Mouse (Mus musculus): ENCODE measurements around the gene Mmel1. TPM values are rescaled to one million over a fixed set of nuclear protein-coding genes. Genes with fewer than 3 reads are reported as not detected.

The Mmel1 gene
- polyA plus RNA-seq, 1 experiment from 2014 or later: not detected

GRCm38 (mm10) chr4:154934800-154935199 is 65.4 kb downstream of the Mmel1 start:
- DNase-seq (ENCODE audit: low spot score) (no peak), ATAC-seq (replicated peaks; ENCODE audit: low FRiP score, low TSS enrichment, low read depth) (no peak)
- H3K27me3 ChIP-seq (replicated peaks; ENCODE audit: control insufficient read depth, insufficient read depth, low read length): no peaks in the 10 kb centered on the region
- H3K27ac ChIP-seq (ENCODE audit: low read depth): no peak overlapping the region
- WGBS: 91% methylated on average over 2 of the region's 2 CpGs
- H3K4me2 ChIP-seq (ENCODE audit: low read length): no peak overlapping the region
- H3K4me1 ChIP-seq (replicated peaks; ENCODE audit: control insufficient read depth, insufficient read depth, low read length): no peaks in the 10 kb centered on the region
- H3K9me3 ChIP-seq (ENCODE audit: control insufficient read depth, low read length): no peaks in the 10 kb centered on the region
- no peak overlapping the region for H3K9ac ChIP-seq (ENCODE audit: low read length)
- H3K36me3 ChIP-seq (ENCODE audit: control insufficient read depth, insufficient read depth, low read length): no peaks in the 10 kb centered on the region
- no peak overlapping the region for H3K4me3 ChIP-seq (ENCODE audit: low read depth, low read length)

DNA sequence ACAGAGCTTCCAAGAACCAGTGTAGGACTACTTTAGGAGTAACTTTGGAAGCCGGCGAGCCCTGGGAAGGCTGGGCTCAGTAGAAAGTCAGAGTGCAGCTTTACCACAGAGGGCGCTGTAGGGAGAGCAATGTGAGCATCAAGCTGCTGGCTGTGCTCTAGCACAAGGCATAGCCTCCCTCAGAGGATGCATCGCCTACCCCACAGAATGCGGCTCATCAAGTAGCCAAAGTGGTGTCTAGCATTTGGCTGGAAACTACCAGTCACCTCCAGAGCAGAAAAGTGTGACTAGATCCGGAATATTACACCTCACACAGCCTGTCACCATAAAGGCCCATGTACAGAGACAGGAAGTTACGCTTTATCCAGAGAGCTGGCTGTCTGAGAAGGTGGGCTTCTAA is 66.4 kb downstream of the Mmel1 start:
- 73% methylated on average over 7 of the region's 7 CpGs for WGBS
- Histone ChIP-seq H3K9ac (ENCODE audit: low read length) (no peak overlapping the region), H3K27ac (ENCODE audit: low read depth) (no peak overlapping the region), H3K4me3 (ENCODE audit: low read depth, low read length) (no peak overlapping the region), H3K36me3 (ENCODE audit: control insufficient read depth, insufficient read depth, low read length) (no peaks in the 10 kb centered on the region), H3K4me1 (replicated peaks; ENCODE audit: control insufficient read depth, insufficient read depth, low read length) (no peaks in the 10 kb centered on the region), H3K4me2 (ENCODE audit: low read length) (no peak overlapping the region), H3K9me3 (ENCODE audit: control insufficient read depth, low read length) (no peaks in the 10 kb centered on the region), H3K27me3 (replicated peaks; ENCODE audit: control insufficient read depth, insufficient read depth, low read length) (no peaks in the 10 kb centered on the region)
- no peak for DNase-seq (ENCODE audit: low spot score)
- no peak for ATAC-seq (replicated peaks; ENCODE audit: low FRiP score, low TSS enrichment, low read depth)

DNA sequence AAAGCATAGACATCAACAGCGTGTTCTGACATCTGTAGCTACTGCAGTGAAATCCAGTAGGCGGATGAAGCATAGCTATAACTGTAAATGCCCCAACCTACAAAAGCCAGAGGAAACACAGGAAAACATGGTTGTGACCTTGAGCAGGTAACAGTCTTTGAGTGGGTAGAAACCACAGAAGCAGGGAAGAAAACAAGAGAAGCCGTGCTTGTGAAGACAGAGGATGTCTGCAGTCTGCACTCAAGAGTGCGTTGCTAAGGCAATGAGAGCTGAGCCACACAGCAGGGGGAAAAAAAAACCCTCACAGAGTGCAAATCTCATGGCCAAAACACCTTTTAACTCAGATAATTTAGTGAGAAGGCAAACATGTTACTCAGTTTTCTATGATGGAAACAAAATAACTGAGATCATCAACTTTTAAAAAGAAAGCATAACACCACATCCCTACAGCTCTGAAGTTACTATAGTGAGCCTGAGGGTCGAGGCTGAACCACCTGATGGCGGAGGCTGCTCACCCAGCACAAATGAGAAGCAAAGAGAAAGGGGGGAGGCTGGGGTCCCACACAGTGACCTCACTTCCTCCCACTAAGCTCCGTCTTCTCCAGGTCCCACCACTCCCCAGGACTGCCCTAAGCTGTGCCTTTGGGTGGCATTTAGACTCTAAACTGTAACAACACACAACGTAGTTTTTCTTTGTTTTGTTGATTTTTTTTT is 67.3 kb downstream of the Mmel1 start:
- DNase-seq (ENCODE audit: low spot score) (no peak), ATAC-seq (replicated peaks; ENCODE audit: low FRiP score, low TSS enrichment, low read depth) (no peak)
- Histone ChIP-seq H3K4me2 (ENCODE audit: low read length) (no peak overlapping the region), H3K36me3 (ENCODE audit: control insufficient read depth, insufficient read depth, low read length) (no peaks in the 10 kb centered on the region), H3K4me1 (replicated peaks; ENCODE audit: control insufficient read depth, insufficient read depth, low read length) (no peaks in the 10 kb centered on the region), H3K4me3 (ENCODE audit: low read depth, low read length) (no peak overlapping the region), H3K27me3 (replicated peaks; ENCODE audit: control insufficient read depth, insufficient read depth, low read length) (no peaks in the 10 kb centered on the region), H3K27ac (ENCODE audit: low read depth) (no peak overlapping the region), H3K9ac (ENCODE audit: low read length) (no peak overlapping the region), H3K9me3 (ENCODE audit: control insufficient read depth, low read length) (no peaks in the 10 kb centered on the region)
- 72% methylated on average over 8 of the region's 8 CpGs for WGBS

DNA sequence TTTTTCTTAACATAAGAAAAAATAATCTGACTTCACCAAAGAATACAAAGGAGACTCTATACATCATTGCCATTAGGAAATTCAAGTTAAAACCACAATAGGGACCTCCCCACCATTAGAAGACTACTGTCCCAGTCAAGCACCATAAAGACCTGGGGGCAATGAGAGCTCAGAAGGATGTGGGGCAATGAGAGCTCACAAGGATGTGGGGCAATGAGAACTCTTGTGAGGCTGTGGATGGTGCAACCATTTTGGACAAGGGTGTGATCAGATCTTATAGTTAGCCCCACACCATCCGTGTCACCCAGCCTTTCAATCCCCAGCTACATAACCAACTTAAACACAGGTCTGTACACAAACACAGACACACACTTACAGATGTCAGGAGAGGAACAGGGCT is 68.4 kb downstream of the Mmel1 start:
- H3K36me3 ChIP-seq (ENCODE audit: control insufficient read depth, insufficient read depth, low read length): no peaks in the 10 kb centered on the region
- no peaks in the 10 kb centered on the region for H3K4me1 ChIP-seq (replicated peaks; ENCODE audit: control insufficient read depth, insufficient read depth, low read length)
- ATAC-seq (replicated peaks; ENCODE audit: low FRiP score, low TSS enrichment, low read depth) (no peak), DNase-seq (ENCODE audit: low spot score) (no peak)
- no peaks in the 10 kb centered on the region for H3K27me3 ChIP-seq (replicated peaks; ENCODE audit: control insufficient read depth, insufficient read depth, low read length)
- WGBS: 82% methylated on average over 1 of the region's 1 CpGs
- no peak overlapping the region for H3K9ac ChIP-seq (ENCODE audit: low read length)
- no peaks in the 10 kb centered on the region for H3K9me3 ChIP-seq (ENCODE audit: control insufficient read depth, low read length)
- H3K27ac ChIP-seq (ENCODE audit: low read depth): no peak overlapping the region
- H3K4me2 ChIP-seq (ENCODE audit: low read length): no peak overlapping the region
- H3K4me3 ChIP-seq (ENCODE audit: low read depth, low read length): no peak overlapping the region

DNA sequence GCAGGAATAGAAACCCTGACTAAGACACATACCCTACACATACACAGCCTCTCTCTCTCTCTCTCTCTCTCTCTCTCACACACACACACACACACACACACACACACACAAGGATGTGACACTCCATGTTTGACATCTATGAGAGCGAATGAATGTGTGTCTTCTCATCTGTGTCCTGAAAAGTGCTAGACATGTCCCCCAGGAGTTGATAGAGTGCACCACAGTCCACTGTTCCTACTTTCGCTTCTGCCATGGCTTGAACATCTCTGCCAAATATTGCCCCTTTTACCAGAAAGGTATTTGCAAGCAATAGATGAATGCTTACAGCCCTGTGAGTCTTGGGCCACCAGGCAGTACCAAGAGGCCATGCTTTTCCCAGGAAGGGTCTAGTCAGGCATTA is 70.8 kb downstream of the Mmel1 start:
- no peak overlapping the region for H3K4me2 ChIP-seq (ENCODE audit: low read length)
- ATAC-seq (replicated peaks; ENCODE audit: low FRiP score, low TSS enrichment, low read depth): no peak
- H3K27ac ChIP-seq (ENCODE audit: low read depth): no peak overlapping the region
- no peaks in the 10 kb centered on the region for H3K36me3 ChIP-seq (ENCODE audit: control insufficient read depth, insufficient read depth, low read length)
- DNase-seq (ENCODE audit: low spot score): no peak
- no peaks in the 10 kb centered on the region for H3K4me1 ChIP-seq (replicated peaks; ENCODE audit: control insufficient read depth, insufficient read depth, low read length)
- H3K9me3 ChIP-seq (ENCODE audit: control insufficient read depth, low read length): no peaks in the 10 kb centered on the region
- 86% methylated on average over 2 of the region's 2 CpGs for WGBS
- no peaks in the 10 kb centered on the region for H3K27me3 ChIP-seq (replicated peaks; ENCODE audit: control insufficient read depth, insufficient read depth, low read length)
- H3K9ac ChIP-seq (ENCODE audit: low read length): no peak overlapping the region
- H3K4me3 ChIP-seq (ENCODE audit: low read depth, low read length): no peak overlapping the region

DNA sequence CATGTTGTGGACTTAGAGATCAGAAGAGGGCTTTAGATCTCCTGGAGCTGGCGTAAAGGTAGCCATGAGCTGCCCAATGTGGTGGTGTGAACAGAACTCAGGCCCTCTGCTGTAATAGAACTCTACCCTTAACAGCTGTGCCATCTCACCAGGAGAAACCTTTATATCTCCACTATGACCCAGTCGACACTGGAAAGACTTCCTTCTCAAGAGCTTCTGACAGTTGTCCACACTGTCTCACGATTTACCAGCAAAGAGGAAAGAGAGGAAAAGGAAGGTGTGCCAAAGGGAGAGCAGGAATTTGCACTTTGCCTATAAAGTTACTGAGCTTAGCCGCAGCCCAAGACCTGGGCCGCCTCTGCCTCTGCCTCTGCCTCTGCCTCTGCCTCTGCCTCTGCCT is 72.4 kb downstream of the Mmel1 start:
- H3K9me3 ChIP-seq (ENCODE audit: control insufficient read depth, low read length): no peaks in the 10 kb centered on the region
- H3K27ac ChIP-seq (ENCODE audit: low read depth): no peak overlapping the region
- H3K4me1 ChIP-seq (replicated peaks; ENCODE audit: control insufficient read depth, insufficient read depth, low read length): 0 out of 2 replicates have a peak, but pooled peaks cover 3% of the 10 kb centered on the region
- no peak for ATAC-seq (replicated peaks; ENCODE audit: low FRiP score, low TSS enrichment, low read depth)
- WGBS: 86% methylated on average over 5 of the region's 5 CpGs
- no peak overlapping the region for H3K4me3 ChIP-seq (ENCODE audit: low read depth, low read length)
- no peaks in the 10 kb centered on the region for H3K27me3 ChIP-seq (replicated peaks; ENCODE audit: control insufficient read depth, insufficient read depth, low read length)
- no peaks in the 10 kb centered on the region for H3K36me3 ChIP-seq (ENCODE audit: control insufficient read depth, insufficient read depth, low read length)
- no peak overlapping the region for H3K4me2 ChIP-seq (ENCODE audit: low read length)
- no peak for DNase-seq (ENCODE audit: low spot score)
- H3K9ac ChIP-seq (ENCODE audit: low read length): no peak overlapping the region

DNA sequence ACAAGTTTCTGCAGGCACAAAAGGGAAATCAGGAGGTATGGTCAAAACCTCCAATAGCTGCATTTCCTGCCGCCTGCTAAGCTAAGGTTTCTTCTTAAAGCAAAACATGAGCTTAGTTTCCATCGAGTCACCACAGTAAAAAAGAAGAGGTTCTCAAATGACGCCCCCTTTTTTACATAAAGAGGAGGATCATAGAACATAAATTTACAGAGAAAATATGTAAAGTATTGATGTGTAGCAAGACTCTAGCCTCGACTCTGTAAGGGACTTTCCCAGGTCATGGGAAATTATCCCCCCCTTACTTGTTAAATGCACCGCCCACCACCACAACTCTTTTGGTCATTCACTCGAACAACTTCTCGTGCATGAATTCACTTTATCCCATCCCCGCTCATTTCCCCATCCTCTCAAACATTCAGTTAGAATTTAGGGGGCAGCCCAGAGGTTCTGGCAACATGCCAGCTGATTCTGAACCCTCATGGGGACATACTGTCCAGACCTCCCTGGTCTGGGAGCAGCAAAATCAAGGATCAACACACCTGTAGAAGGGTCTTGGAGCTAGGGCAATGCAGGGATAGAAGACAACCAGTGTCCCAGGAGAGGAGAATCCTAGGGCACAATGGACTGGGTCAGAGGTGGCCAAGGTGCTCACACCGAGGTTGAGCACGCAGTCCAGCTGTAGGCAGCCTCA is 73.4 kb downstream of the Mmel1 start:
- DNase-seq (ENCODE audit: low spot score) (no peak), ATAC-seq (replicated peaks; ENCODE audit: low FRiP score, low TSS enrichment, low read depth) (no peak)
- H3K9ac ChIP-seq (ENCODE audit: low read length): no peak overlapping the region
- no peaks in the 10 kb centered on the region for H3K9me3 ChIP-seq (ENCODE audit: control insufficient read depth, low read length)
- no peak overlapping the region for H3K4me2 ChIP-seq (ENCODE audit: low read length)
- 0 out of 2 replicates have a peak, but pooled peaks cover 3% of the 10 kb centered on the region for H3K4me1 ChIP-seq (replicated peaks; ENCODE audit: control insufficient read depth, insufficient read depth, low read length)
- 86% methylated on average over 10 of the region's 10 CpGs for WGBS
- H3K27me3 ChIP-seq (replicated peaks; ENCODE audit: control insufficient read depth, insufficient read depth, low read length): no peaks in the 10 kb centered on the region
- H3K36me3 ChIP-seq (ENCODE audit: control insufficient read depth, insufficient read depth, low read length): no peaks in the 10 kb centered on the region
- H3K27ac ChIP-seq (ENCODE audit: low read depth): no peak overlapping the region
- H3K4me3 ChIP-seq (ENCODE audit: low read depth, low read length): no peak overlapping the region

DNA sequence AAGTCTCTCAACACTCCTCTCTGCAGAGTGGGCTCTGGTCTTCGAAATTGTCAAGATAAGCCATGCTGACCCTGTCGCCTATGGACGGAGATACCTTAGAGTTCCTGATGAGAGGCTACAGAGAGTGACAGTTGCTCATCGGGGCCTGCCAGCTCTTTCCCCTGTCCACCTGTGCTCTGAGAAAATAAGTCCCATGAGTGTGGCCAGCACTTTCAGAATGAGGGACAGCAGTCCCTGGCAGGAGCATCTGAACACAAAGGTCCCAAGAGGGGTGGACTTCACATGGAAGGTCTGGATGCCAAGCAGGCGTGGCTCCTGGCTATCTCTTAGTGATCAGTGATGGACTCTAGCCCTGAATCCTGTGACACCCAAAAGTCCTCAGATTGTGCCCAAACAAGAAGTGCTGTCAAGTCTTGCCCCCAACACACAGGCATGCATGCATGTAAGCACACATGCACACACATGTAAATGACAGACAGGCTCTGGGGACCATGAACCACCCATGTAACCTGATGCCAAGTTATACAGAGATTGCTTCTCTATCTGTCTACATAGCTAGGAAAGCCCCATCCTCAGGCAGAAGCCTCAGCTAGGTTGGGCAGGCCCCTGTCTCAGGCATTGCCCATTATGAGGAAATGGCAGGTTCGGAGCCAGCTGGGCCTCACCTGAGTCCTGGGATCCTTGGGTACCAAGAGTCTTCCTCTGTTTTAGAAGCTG is 74.1 kb downstream of the Mmel1 start:
- H3K4me3 ChIP-seq (ENCODE audit: low read depth, low read length): no peak overlapping the region
- H3K27ac ChIP-seq (ENCODE audit: low read depth): no peak overlapping the region
- H3K9ac ChIP-seq (ENCODE audit: low read length): no peak overlapping the region
- no peaks in the 10 kb centered on the region for H3K9me3 ChIP-seq (ENCODE audit: control insufficient read depth, low read length)
- WGBS: 87% methylated on average over 6 of the region's 6 CpGs
- DNase-seq (ENCODE audit: low spot score) (no peak), ATAC-seq (replicated peaks; ENCODE audit: low FRiP score, low TSS enrichment, low read depth) (no peak)
- H3K27me3 ChIP-seq (replicated peaks; ENCODE audit: control insufficient read depth, insufficient read depth, low read length): 0 out of 2 replicates have a peak, but pooled peaks cover 4% of the 10 kb centered on the region
- H3K36me3 ChIP-seq (ENCODE audit: control insufficient read depth, insufficient read depth, low read length): no peaks in the 10 kb centered on the region
- H3K4me1 ChIP-seq (replicated peaks; ENCODE audit: control insufficient read depth, insufficient read depth, low read length): 0 out of 2 replicates have a peak, but pooled peaks cover 3% of the 10 kb centered on the region
- H3K4me2 ChIP-seq (ENCODE audit: low read length): no peak overlapping the region

Data from intestine, embryonic 14.5 days (tissue).